Mouse (Mus musculus): ENCODE measurements around the gene Ampd3. TPM values are rescaled to one million over a fixed set of nuclear protein-coding genes. Genes with fewer than 3 reads are reported as not detected.

Ampd3 gene
- polyA plus RNA-seq, 1 experiment from 2014 or later = 1.9 TPM

- Histone ChIP-seq H3K27ac (no peak overlapping the region), H3K4me1 (no peaks in the 10 kb centered on the region), H3K9me3 (replicated peaks) (no peaks in the 10 kb centered on the region), H3K4me3 (no peak overlapping the region), H3K27me3 (ENCODE audit: low read depth, poor library complexity, severe bottlenecking) (no peaks in the 10 kb centered on the region), H3K36me3 (peaks cover 32% of the 10 kb centered on the region)
- DNase-seq (ENCODE audit: low spot score) = no peak
- 73% methylated on average over 3 of the region's 3 CpGs for WGBS
Measured at GRCm38 (mm10) chr7:110834522-110834921, 66.5 kb downstream of the Ampd3 start.

DNA sequence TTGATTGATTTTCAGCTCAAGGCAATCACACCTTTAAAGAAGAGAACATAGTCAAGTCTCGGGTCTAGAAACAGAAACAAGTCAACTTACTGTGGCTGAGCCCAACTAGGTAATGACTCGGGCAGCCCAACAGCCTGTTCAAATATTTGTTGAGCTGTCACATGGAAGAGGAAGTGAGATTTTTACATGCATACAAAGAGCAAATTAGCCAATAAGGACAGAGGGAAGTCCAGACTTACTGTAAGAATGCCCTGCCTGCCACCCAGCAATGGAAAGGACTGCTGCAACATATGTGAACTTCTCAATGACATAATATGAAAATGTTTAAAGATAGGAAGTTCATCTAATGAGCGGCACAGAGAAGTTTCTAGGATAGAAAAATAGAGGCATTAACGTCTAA, 72.3 kb downstream of the Ampd3 start:
- WGBS = 77% methylated on average over 4 of the region's 4 CpGs
- Histone ChIP-seq H3K36me3 (peaks cover 8% of the 10 kb centered on the region), H3K4me3 (no peak overlapping the region), H3K9me3 (replicated peaks) (no peaks in the 10 kb centered on the region), H3K27me3 (ENCODE audit: low read depth, poor library complexity, severe bottlenecking) (no peaks in the 10 kb centered on the region), H3K4me1 (peaks cover 8% of the 10 kb centered on the region), H3K27ac (no peak overlapping the region)
- DNase-seq (ENCODE audit: low spot score) = no peak

DNA sequence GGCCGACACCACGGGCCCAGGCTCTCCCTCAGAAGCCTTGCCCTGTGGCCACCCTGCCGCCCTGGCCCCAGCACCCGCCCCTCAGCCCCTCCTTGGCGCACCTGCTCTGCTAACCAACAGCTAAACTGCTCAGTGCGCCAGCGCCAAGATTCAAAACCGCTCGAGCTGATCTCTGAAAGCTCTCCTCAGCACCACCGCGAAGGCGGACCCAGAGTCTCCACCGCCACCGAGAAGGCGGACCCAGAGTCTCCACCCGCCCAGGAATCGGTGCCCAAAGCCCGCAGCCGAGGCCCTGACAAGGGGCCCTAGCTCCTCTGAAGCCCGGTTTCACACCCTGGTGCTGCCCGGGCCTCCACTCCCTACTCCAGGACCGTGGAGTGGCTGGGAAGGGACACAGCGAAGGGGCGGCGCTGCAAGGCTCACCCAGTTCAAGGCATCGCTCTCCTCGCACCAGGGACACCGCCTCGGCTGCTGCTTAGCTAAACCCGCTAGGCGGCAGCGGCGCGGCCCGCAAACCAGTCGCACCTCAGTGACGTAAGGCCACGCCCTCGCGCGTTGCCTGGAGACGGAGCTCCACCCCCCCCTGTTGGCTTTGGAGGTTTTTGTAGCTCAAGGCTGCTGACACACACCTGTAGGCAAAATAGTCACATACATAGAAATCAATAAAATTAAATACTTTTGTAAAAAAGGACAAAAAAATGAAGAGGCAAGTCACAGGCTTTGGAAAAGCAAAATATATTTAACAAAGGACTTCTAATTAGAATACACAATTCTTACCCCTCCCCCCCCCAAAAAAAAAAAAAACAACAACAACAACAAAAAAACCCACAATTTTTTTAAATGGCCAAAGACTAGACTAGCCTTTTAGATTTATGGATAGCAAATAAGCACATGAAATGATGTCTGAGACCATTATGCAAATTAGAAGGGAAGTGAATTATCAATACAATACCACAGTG, 76.2 kb downstream of the Ampd3 start, which contains the start of gene Rnf141:
Rnf141 (minus strand) TSS at position 542 of the 959 bp plus-strand sequence.
- WGBS = under 1% methylated on average over 42 of the region's 42 CpGs
- peak; percentile 97 for DNase-seq (ENCODE audit: low spot score)
- H3K27me3 ChIP-seq (ENCODE audit: low read depth, poor library complexity, severe bottlenecking) = no peaks in the 10 kb centered on the region

GRCm38 (mm10) chr7:110847321-110847720, 79.3 kb downstream of the Ampd3 start:
- Histone ChIP-seq H3K4me3 (no peak overlapping the region), H3K27me3 (ENCODE audit: low read depth, poor library complexity, severe bottlenecking) (no peaks in the 10 kb centered on the region), H3K9me3 (replicated peaks) (0 out of 2 replicates have a peak, but pooled peaks cover 3% of the 10 kb centered on the region), H3K27ac (no peak overlapping the region), H3K36me3 (no peaks in the 10 kb centered on the region), H3K4me1 (peaks cover 8% of the 10 kb centered on the region)
- WGBS = 90% methylated on average over 2 of the region's 2 CpGs
- no peak for DNase-seq (ENCODE audit: low spot score)

More for the DNA sequence above, 76.2 kb downstream of the Ampd3 start, which contains the start of gene Rnf141:
- H3K9me3 ChIP-seq (replicated peaks) = 0 out of 2 replicates have a peak, but pooled peaks cover 3% of the 10 kb centered on the region
- peaks cover 8% of the 10 kb centered on the region for H3K4me1 ChIP-seq
- H3K36me3 ChIP-seq = no peaks in the 10 kb centered on the region
- H3K4me3 ChIP-seq = peak within 1 kb of the TSS; percentile 89
- H3K27ac ChIP-seq = peak within 1 kb of the TSS; percentile 92

DNA sequence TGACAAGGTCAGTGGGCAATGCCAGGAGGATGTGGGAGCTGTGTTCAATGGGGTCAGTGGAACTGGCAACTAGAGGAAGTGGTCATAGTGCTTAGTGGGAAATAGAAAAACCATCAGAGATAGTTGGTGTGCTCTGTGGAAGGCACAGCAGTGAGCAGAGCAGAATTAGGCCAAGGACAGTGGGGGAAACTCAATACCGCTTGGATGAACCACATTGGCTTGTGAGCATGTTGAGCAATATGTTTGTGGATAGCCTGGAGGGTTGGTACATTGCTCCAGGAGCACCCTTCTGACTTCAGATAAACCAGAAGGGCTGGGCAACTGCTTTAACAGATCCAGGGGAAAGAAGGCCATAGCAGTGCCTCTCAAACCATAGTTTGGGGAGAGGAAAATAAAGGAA, 80.4 kb downstream of the Ampd3 start:
- H3K36me3 ChIP-seq = no peaks in the 10 kb centered on the region
- H3K27ac ChIP-seq = no peak overlapping the region
- WGBS = 81% methylated on average over 1 of the region's 1 CpGs
- no peak overlapping the region for H3K4me3 ChIP-seq
- H3K4me1 ChIP-seq = peaks cover 5% of the 10 kb centered on the region
- H3K27me3 ChIP-seq (ENCODE audit: low read depth, poor library complexity, severe bottlenecking) = no peaks in the 10 kb centered on the region
- no peak for DNase-seq (ENCODE audit: low spot score)
- H3K9me3 ChIP-seq (replicated peaks) = 0 out of 2 replicates have a peak, but pooled peaks cover 3% of the 10 kb centered on the region

- WGBS = 79% methylated on average over 7 of the region's 7 CpGs
- Histone ChIP-seq H3K27me3 (ENCODE audit: low read depth, poor library complexity, severe bottlenecking) (no peaks in the 10 kb centered on the region), H3K4me3 (no peak overlapping the region), H3K27ac (no peak overlapping the region), H3K4me1 (0 out of 2 replicates have a peak, but pooled peaks cover 6% of the 10 kb centered on the region), H3K36me3 (no peaks in the 10 kb centered on the region), H3K9me3 (replicated peaks) (no peaks in the 10 kb centered on the region)
- DNase-seq (ENCODE audit: low spot score) = no peak
Measured at GRCm38 (mm10) chr7:110851541-110852203, 83.7 kb downstream of the Ampd3 start.

DNA sequence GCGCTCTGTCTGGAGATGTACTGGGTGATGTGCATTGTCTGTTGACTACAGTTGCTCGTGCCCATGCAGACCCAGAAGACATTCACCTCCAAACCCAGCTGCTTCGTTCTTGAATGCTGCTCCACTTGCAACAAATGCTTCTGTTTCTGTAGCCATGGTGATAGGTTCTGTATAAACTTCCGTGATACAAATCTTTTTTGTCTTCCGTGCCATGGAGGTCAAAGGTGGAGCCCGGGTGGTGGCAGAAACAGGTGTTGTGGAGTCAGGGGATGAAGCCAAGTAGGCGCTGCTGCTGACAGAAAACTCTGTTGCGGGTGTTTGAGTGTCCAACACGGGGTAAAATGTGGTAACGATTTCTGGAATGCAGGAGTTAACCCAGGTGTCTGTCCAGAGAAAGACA, 85.6 kb downstream of the Ampd3 start:
- Histone ChIP-seq H3K36me3 (no peaks in the 10 kb centered on the region), H3K4me1 (0 out of 2 replicates have a peak, but pooled peaks cover 6% of the 10 kb centered on the region), H3K9me3 (replicated peaks) (no peaks in the 10 kb centered on the region), H3K27me3 (ENCODE audit: low read depth, poor library complexity, severe bottlenecking) (no peaks in the 10 kb centered on the region), H3K4me3 (no peak overlapping the region), H3K27ac (no peak overlapping the region)
- 77% methylated on average over 10 of the region's 10 CpGs for WGBS
- DNase-seq (ENCODE audit: low spot score) = no peak

GRCm38 (mm10) chr7:110854519-110854918, 86.5 kb downstream of the Ampd3 start:
- no peak overlapping the region for H3K4me3 ChIP-seq
- no peak overlapping the region for H3K27ac ChIP-seq
- 71% methylated on average over 3 of the region's 3 CpGs for whole genome bisulfite sequencing
- H3K36me3 ChIP-seq = no peaks in the 10 kb centered on the region
- H3K27me3 ChIP-seq (ENCODE audit: low read depth, poor library complexity, severe bottlenecking) = no peaks in the 10 kb centered on the region
- no peak for DNase-seq (ENCODE audit: low spot score)
- H3K4me1 ChIP-seq = 0 out of 2 replicates have a peak, but pooled peaks cover 6% of the 10 kb centered on the region
- H3K9me3 ChIP-seq (replicated peaks) = no peaks in the 10 kb centered on the region

GRCm38 (mm10) chr7:110854927-110855546, 87.0 kb downstream of the Ampd3 start:
- 89% methylated on average over 8 of the region's 8 CpGs for WGBS

DNA sequence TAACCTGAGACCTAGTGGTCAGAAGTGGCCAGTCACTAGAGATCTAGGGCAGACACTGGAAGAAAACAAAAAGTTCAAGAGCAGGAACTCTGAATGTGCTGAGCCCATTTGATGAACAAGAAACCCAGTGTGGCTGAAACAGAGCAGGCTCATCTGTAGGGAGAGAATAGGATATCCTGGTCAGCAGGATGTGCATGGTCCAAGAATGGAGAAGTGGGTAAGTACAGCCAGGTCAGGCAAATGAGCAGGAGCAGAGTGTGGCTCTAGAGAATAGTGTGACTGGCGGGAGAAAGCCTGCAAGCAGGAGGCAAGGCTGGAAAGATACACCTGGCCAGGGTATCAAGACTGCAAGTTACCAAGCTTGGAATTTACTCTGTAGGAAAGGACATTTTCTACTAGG, 87.6 kb downstream of the Ampd3 start:
- no peaks in the 10 kb centered on the region for H3K9me3 ChIP-seq (replicated peaks)
- no peak overlapping the region for H3K27ac ChIP-seq
- DNase-seq (ENCODE audit: low spot score) = no peak
- no peak overlapping the region for H3K4me3 ChIP-seq
- WGBS = 76% methylated on average over 1 of the region's 1 CpGs
- no peaks in the 10 kb centered on the region for H3K36me3 ChIP-seq
- no peaks in the 10 kb centered on the region for H3K27me3 ChIP-seq (ENCODE audit: low read depth, poor library complexity, severe bottlenecking)
- H3K4me1 ChIP-seq = 0 out of 2 replicates have a peak, but pooled peaks cover 6% of the 10 kb centered on the region

More at GRCm38 (mm10) chr7:110854927-110855546, 87.0 kb downstream of the Ampd3 start:
- Histone ChIP-seq H3K4me1 (0 out of 2 replicates have a peak, but pooled peaks cover 6% of the 10 kb centered on the region), H3K27me3 (ENCODE audit: low read depth, poor library complexity, severe bottlenecking) (no peaks in the 10 kb centered on the region), H3K27ac (no peak overlapping the region), H3K4me3 (no peak overlapping the region), H3K36me3 (no peaks in the 10 kb centered on the region), H3K9me3 (replicated peaks) (no peaks in the 10 kb centered on the region)
- no peak for DNase-seq (ENCODE audit: low spot score)

DNA sequence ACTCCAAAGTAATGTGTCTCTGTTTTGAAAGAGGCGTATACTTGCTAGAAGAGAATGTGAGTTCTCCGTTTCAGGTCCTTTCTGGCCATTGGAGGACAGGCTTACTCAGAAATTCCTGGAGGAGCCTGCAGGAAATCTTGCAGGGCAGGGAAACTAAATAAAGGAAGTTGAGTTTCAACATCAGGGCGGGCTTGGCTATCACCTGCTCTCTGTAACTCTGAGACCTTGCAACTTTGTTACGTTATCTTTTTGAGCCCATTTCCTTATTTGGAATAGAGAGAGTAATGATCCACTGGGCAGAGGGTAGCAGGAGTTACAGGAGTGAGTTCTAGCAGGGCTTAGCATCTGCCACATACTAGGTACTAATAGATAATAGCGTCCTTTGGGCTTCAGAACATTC, 92.1 kb downstream of the Ampd3 start:
- Histone ChIP-seq H3K27ac (no peak overlapping the region), H3K4me3 (no peak overlapping the region), H3K27me3 (ENCODE audit: low read depth, poor library complexity, severe bottlenecking) (no peaks in the 10 kb centered on the region), H3K36me3 (no peaks in the 10 kb centered on the region), H3K4me1 (no peaks in the 10 kb centered on the region), H3K9me3 (replicated peaks) (no peaks in the 10 kb centered on the region)
- 68% methylated on average over 5 of the region's 5 CpGs for WGBS
- DNase-seq (ENCODE audit: low spot score) = no peak

All from limb, embryonic 10.5 days (tissue).